Mouse (Mus musculus): ENCODE results near the gene Plk1. TPM values are rescaled to one million over a fixed set of nuclear protein-coding genes. Genes with fewer than 3 reads are reported as not detected.

The Plk1 gene
- polyA plus RNA-seq, 1 experiment from 2014 or later, result 21.4 TPM

GRCm38 (mm10) chr7:122171613-122172012 is 12.4 kb downstream of the Plk1 start:
- Histone ChIP-seq H3K4me3 (replicated peaks; ENCODE audit: low read depth, low read length) (no peak overlapping the region), H3K4me2 (ENCODE audit: low read length) (no peak overlapping the region), H3K27ac (replicated peaks; ENCODE audit: low read depth, low read length) (no peak overlapping the region), H3K9ac (replicated peaks; ENCODE audit: low read length) (no peak overlapping the region), H3K27me3 (ENCODE audit: control insufficient read depth, insufficient read depth, low read length) (no peaks in the 10 kb centered on the region), H3K36me3 (ENCODE audit: control insufficient read depth, insufficient read depth, low read length) (peaks cover 24% of the 10 kb centered on the region; the same call in 1 of the 2 replicates), H3K4me1 (ENCODE audit: control insufficient read depth, insufficient read depth, low read length) (no peaks in the 10 kb centered on the region), H3K9me3 (ENCODE audit: control insufficient read depth, low read length) (no peaks in the 10 kb centered on the region)
- DNase-seq (no peak), ATAC-seq (ENCODE audit: low FRiP score, low TSS enrichment) (no peak)
- 84% methylated on average over 10 of the region's 10 CpGs for WGBS

DNA sequence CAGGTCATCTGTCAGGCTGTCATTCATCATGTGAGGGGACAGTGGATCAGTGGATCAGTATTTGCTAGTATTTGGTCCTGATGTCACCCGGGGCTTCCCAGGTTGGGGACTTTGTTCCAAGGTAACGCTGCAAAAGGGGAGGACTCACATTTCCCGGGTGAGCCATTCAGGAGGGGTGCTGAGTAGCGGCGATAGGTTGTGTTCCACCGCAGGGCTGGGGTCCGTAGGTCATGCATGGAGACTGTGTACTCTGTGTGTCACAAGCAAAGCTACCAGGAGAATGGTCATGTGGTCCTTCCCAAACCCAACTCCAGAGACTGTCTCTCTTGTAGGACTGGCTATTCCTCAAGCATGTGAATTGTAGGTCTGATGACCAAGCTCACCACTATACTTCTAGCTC is 21.5 kb downstream of the Plk1 start:
- DNase-seq (no peak), ATAC-seq (ENCODE audit: low FRiP score, low TSS enrichment) (no peak)
- WGBS, result 87% methylated on average over 7 of the region's 7 CpGs
- H3K4me1 ChIP-seq (ENCODE audit: control insufficient read depth, insufficient read depth, low read length), result no peaks in the 10 kb centered on the region
- no peak overlapping the region for H3K9ac ChIP-seq (replicated peaks; ENCODE audit: low read length)
- no peaks in the 10 kb centered on the region for H3K27me3 ChIP-seq (ENCODE audit: control insufficient read depth, insufficient read depth, low read length)
- no peak overlapping the region for H3K27ac ChIP-seq (replicated peaks; ENCODE audit: low read depth, low read length)
- H3K36me3 ChIP-seq (ENCODE audit: control insufficient read depth, insufficient read depth, low read length), result no peaks in the 10 kb centered on the region
- H3K9me3 ChIP-seq (ENCODE audit: control insufficient read depth, low read length), result no peaks in the 10 kb centered on the region
- H3K4me2 ChIP-seq (ENCODE audit: low read length), result no peak overlapping the region
- no peak overlapping the region for H3K4me3 ChIP-seq (replicated peaks; ENCODE audit: low read depth, low read length)

DNA sequence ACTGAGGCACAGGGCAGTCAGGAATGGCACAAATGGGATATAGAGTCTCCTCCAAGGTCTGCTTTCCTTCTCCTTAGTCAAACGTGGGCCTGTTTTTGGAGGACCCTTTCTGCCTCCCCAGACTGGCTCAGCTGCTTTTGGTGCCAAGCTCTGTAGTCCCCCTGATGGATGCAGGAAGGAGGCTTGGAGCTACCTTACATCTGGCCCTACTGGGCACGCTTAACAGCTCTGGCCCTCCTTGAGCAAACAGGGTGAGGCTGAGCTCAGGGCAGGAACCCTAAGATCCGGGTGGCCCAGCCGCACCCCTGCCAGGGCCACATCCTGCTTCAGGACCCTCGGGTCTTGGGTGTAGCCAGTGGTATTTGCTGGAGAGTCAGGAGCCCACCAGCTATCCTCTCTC is 25.3 kb downstream of the Plk1 start:
- no peak overlapping the region for H3K9ac ChIP-seq (replicated peaks; ENCODE audit: low read length)
- no peaks in the 10 kb centered on the region for H3K36me3 ChIP-seq (ENCODE audit: control insufficient read depth, insufficient read depth, low read length)
- 82% methylated on average over 5 of the region's 5 CpGs for WGBS
- no peaks in the 10 kb centered on the region for H3K27me3 ChIP-seq (ENCODE audit: control insufficient read depth, insufficient read depth, low read length)
- H3K9me3 ChIP-seq (ENCODE audit: control insufficient read depth, low read length), result no peaks in the 10 kb centered on the region
- no peak for ATAC-seq (ENCODE audit: low FRiP score, low TSS enrichment)
- no peak overlapping the region for H3K27ac ChIP-seq (replicated peaks; ENCODE audit: low read depth, low read length)
- no peak for DNase-seq
- no peak overlapping the region for H3K4me2 ChIP-seq (ENCODE audit: low read length)
- no peaks in the 10 kb centered on the region for H3K4me1 ChIP-seq (ENCODE audit: control insufficient read depth, insufficient read depth, low read length)
- no peak overlapping the region for H3K4me3 ChIP-seq (replicated peaks; ENCODE audit: low read depth, low read length)

DNA sequence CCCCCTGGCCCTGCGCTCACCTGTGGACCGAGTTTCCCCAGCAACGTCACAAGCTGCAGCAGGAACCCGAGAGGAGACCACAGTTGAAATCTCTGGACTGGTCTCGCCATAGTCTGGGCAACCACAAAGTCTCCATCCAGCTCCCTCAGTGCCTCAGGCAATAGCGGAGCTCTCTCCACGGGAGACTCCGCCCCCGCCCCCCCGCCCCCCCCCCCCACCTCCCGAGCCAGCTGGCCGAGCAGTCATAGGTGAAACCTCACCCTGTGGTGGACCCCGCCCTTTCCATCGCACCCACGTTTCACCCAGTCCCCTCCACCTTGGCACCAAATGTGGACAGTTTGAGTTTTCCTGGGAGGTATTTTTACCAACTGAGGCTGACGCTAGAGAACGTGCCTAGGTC is 26.8 kb downstream of the Plk1 start, which contains the start of gene Ern2:
TSS of gene Ern2 (minus strand) at position 165 of the 400 bp plus-strand sequence.
- Histone ChIP-seq H3K9me3 (ENCODE audit: control insufficient read depth, low read length) (no peaks in the 10 kb centered on the region), H3K4me3 (replicated peaks; ENCODE audit: low read depth, low read length) (no peak within 1 kb of the TSS), H3K36me3 (ENCODE audit: control insufficient read depth, insufficient read depth, low read length) (no peaks in the 10 kb centered on the region), H3K4me2 (ENCODE audit: low read length) (peak within 1 kb of the TSS; percentile 32), H3K4me1 (ENCODE audit: control insufficient read depth, insufficient read depth, low read length) (no peaks in the 10 kb centered on the region), H3K27me3 (ENCODE audit: control insufficient read depth, insufficient read depth, low read length) (no peaks in the 10 kb centered on the region), H3K27ac (replicated peaks; ENCODE audit: low read depth, low read length) (no peak within 1 kb of the TSS), H3K9ac (replicated peaks; ENCODE audit: low read length) (no peak within 1 kb of the TSS; the same call in 1 of the 2 replicates)
- WGBS, result 25% methylated on average over 17 of the region's 17 CpGs
- ATAC-seq (ENCODE audit: low FRiP score, low TSS enrichment), result no peak
- no peak for DNase-seq

GRCm38 (mm10) chr7:122189484-122189883 is 30.2 kb downstream of the Plk1 start:
- no peaks in the 10 kb centered on the region for H3K36me3 ChIP-seq (ENCODE audit: control insufficient read depth, insufficient read depth, low read length)
- H3K9ac ChIP-seq (replicated peaks; ENCODE audit: low read length), result no peak overlapping the region
- H3K4me3 ChIP-seq (replicated peaks; ENCODE audit: low read depth, low read length), result no peak overlapping the region
- ATAC-seq (ENCODE audit: low FRiP score, low TSS enrichment), result no peak
- no peaks in the 10 kb centered on the region for H3K27me3 ChIP-seq (ENCODE audit: control insufficient read depth, insufficient read depth, low read length)
- no peak overlapping the region for H3K27ac ChIP-seq (replicated peaks; ENCODE audit: low read depth, low read length)
- WGBS, result 27% methylated on average over 7 of the region's 7 CpGs
- H3K4me1 ChIP-seq (ENCODE audit: control insufficient read depth, insufficient read depth, low read length), result no peaks in the 10 kb centered on the region
- no peak overlapping the region for H3K4me2 ChIP-seq (ENCODE audit: low read length)
- H3K9me3 ChIP-seq (ENCODE audit: control insufficient read depth, low read length), result no peaks in the 10 kb centered on the region
- peak; percentile 79 for DNase-seq

- Histone ChIP-seq H3K9ac (replicated peaks; ENCODE audit: low read length) (no peak overlapping the region), H3K4me2 (ENCODE audit: low read length) (no peak overlapping the region), H3K9me3 (ENCODE audit: control insufficient read depth, low read length) (no peaks in the 10 kb centered on the region), H3K4me3 (replicated peaks; ENCODE audit: low read depth, low read length) (no peak overlapping the region), H3K36me3 (ENCODE audit: control insufficient read depth, insufficient read depth, low read length) (no peaks in the 10 kb centered on the region), H3K27me3 (ENCODE audit: control insufficient read depth, insufficient read depth, low read length) (no peaks in the 10 kb centered on the region), H3K4me1 (ENCODE audit: control insufficient read depth, insufficient read depth, low read length) (no peaks in the 10 kb centered on the region), H3K27ac (replicated peaks; ENCODE audit: low read depth, low read length) (no peak overlapping the region)
- DNase-seq (no peak), ATAC-seq (ENCODE audit: low FRiP score, low TSS enrichment) (no peak)
- 65% methylated on average over 10 of the region's 10 CpGs for WGBS
Observed at GRCm38 (mm10) chr7:122191097-122191496, 31.9 kb downstream of the Plk1 start.

DNA sequence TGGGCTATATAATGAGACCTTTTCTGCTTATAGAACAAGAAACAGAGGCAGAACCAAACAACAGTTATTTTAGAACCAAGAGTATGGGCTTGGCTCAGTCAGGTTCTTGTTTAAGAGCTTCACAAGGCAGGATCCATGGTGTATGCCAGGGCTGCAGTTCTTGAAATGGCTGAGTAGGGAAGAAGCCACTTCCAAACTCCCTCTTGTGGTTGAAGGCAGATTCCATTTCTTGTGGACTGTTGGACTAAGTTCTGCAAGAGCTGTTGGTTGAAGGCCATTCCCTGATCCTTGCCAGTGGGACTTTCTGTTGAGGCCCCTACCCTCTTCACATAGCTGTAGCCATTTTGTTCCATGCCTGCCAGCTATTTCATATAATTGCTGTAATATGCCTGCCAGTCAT is 34.7 kb downstream of the Plk1 start:
- no peaks in the 10 kb centered on the region for H3K36me3 ChIP-seq (ENCODE audit: control insufficient read depth, insufficient read depth, low read length)
- no peaks in the 10 kb centered on the region for H3K4me1 ChIP-seq (ENCODE audit: control insufficient read depth, insufficient read depth, low read length)
- ATAC-seq (ENCODE audit: low FRiP score, low TSS enrichment), result no peak
- H3K9ac ChIP-seq (replicated peaks; ENCODE audit: low read length), result no peak overlapping the region
- DNase-seq, result no peak
- H3K4me3 ChIP-seq (replicated peaks; ENCODE audit: low read depth, low read length), result no peak overlapping the region
- H3K9me3 ChIP-seq (ENCODE audit: control insufficient read depth, low read length), result no peaks in the 10 kb centered on the region
- no peaks in the 10 kb centered on the region for H3K27me3 ChIP-seq (ENCODE audit: control insufficient read depth, insufficient read depth, low read length)
- H3K4me2 ChIP-seq (ENCODE audit: low read length), result no peak overlapping the region
- no peak overlapping the region for H3K27ac ChIP-seq (replicated peaks; ENCODE audit: low read depth, low read length)

GRCm38 (mm10) chr7:122196771-122197170 is 37.5 kb downstream of the Plk1 start:
- no peak overlapping the region for H3K27ac ChIP-seq (replicated peaks; ENCODE audit: low read depth, low read length)
- H3K9ac ChIP-seq (replicated peaks; ENCODE audit: low read length), result no peak overlapping the region
- DNase-seq, result no peak
- no peaks in the 10 kb centered on the region for H3K27me3 ChIP-seq (ENCODE audit: control insufficient read depth, insufficient read depth, low read length)
- no peaks in the 10 kb centered on the region for H3K4me1 ChIP-seq (ENCODE audit: control insufficient read depth, insufficient read depth, low read length)
- H3K36me3 ChIP-seq (ENCODE audit: control insufficient read depth, insufficient read depth, low read length), result no peaks in the 10 kb centered on the region
- no peak for ATAC-seq (ENCODE audit: low FRiP score, low TSS enrichment)
- H3K4me3 ChIP-seq (replicated peaks; ENCODE audit: low read depth, low read length), result no peak overlapping the region
- H3K9me3 ChIP-seq (ENCODE audit: control insufficient read depth, low read length), result no peaks in the 10 kb centered on the region
- 90% methylated on average over 9 of the region's 9 CpGs for WGBS
- H3K4me2 ChIP-seq (ENCODE audit: low read length), result no peak overlapping the region

- Histone ChIP-seq H3K4me3 (replicated peaks; ENCODE audit: low read depth, low read length) (no peak overlapping the region), H3K9ac (replicated peaks; ENCODE audit: low read length) (no peak overlapping the region), H3K36me3 (ENCODE audit: control insufficient read depth, insufficient read depth, low read length) (no peaks in the 10 kb centered on the region), H3K27me3 (ENCODE audit: control insufficient read depth, insufficient read depth, low read length) (no peaks in the 10 kb centered on the region), H3K27ac (replicated peaks; ENCODE audit: low read depth, low read length) (no peak overlapping the region), H3K4me1 (ENCODE audit: control insufficient read depth, insufficient read depth, low read length) (no peaks in the 10 kb centered on the region), H3K9me3 (ENCODE audit: control insufficient read depth, low read length) (no peaks in the 10 kb centered on the region), H3K4me2 (ENCODE audit: low read length) (no peak overlapping the region)
- ATAC-seq (ENCODE audit: low FRiP score, low TSS enrichment), result no peak
- WGBS, result 49% methylated on average over 4 of the region's 4 CpGs
- DNase-seq, result peak; percentile 79
Observed at GRCm38 (mm10) chr7:122197306-122197705, 38.1 kb downstream of the Plk1 start.
